7 mouse cellular contexts compared by ENCODE assay signal in the genomic region with DNA sequence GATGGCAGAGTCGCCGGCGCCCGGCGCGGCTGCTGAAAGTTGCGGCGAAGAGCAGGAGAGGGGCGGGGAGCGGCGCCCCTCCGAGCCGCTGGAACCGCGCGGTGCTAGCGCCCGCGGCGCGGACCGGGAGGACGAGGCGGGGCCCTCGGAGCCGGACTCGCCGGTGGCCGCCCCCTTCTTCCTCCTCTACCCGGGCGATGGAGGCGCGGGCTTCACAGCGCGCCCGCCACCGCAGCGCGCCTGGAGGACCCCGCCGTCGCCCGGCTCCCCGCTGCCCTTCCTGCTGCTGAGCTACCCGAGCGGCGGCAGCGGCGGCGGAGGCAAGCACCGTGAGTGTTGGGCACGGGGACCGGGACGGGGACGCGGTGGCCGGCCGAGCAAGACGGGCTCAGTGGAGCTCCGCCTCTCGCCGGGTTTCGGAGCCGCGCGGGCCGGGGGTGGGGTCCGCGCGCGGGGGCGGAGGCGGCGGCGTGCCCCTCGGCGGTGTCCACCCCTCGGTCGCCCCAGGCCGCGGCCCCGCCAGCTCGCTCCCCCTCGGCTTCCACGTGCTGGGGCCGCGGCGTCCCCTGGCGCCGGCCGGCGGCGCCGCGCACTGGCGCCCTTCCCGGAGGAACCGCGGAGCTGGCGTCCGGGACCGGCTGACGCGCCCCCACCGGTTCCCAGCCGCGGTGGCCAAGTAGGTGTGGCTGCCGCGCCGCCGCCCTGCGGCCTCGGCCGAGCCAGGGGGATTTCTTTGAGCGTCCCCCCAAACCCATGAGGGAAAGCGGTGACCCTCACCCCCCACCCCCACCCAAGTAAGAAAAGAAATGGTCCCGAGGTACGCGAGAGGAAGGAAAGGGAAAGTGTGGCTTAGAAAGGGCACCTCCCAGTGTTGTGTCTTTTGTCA. TPM values are rescaled to one million over a fixed set of nuclear protein-coding genes. Genes with fewer than 3 reads are reported as not detected.
DNase-seq lines count a peak whose midpoint lies in the region; ATAC-seq and TF ChIP-seq lines count a peak whose summit lies in the region.

No protein-coding gene starts in this region.

- peak overlapping the region; percentile 93 for H3K27ac ChIP-seq in hindbrain, embryonic 13.5 days
- peak overlapping the region; percentile 73 for H3K27ac ChIP-seq in small intestine, adult 2 months (ENCODE audit: insufficient read depth, low read depth, low read length)

- peak; percentile 78 for ATAC-seq in hindbrain, embryonic 13.5 days (ENCODE audit: low FRiP score)
- ATAC-seq in megakaryocyte-erythroid progenitor cell, adult 5-6 weeks (replicated peaks; ENCODE audit: low FRiP score, low TSS enrichment, poor library complexity, severe bottlenecking) = 0 out of 2 replicates have a peak, but pooled peaks have one; percentile 17

- peak overlapping the region; percentile 73 for H3K4me2 ChIP-seq in hindbrain, embryonic 13.5 days

- no peaks in the 10 kb centered on the region for H3K27me3 ChIP-seq in hindbrain, embryonic 13.5 days
- no peaks in the 10 kb centered on the region for H3K27me3 ChIP-seq in small intestine, adult 2 months (ENCODE audit: control insufficient read depth, insufficient read depth, low read length)

- under 1% methylated on average over 95 of the region's 119 CpGs for WGBS in hindbrain, embryonic 13.5 days
- WGBS in small intestine, adult 2 months = under 1% methylated on average over 118 of the region's 119 CpGs

- H3K9me3 ChIP-seq in hindbrain, embryonic 13.5 days = no peaks in the 10 kb centered on the region

- H3K36me3 ChIP-seq in hindbrain, embryonic 13.5 days = peaks cover 4% of the 10 kb centered on the region; the same call in 1 of the 2 replicates
- no peaks in the 10 kb centered on the region for H3K36me3 ChIP-seq in small intestine, adult 2 months (ENCODE audit: control insufficient read depth, insufficient read depth, low read length)

- peaks cover 17% of the 10 kb centered on the region for H3K4me1 ChIP-seq in hindbrain, embryonic 13.5 days (replicated peaks)
- H3K4me1 ChIP-seq in small intestine, adult 2 months (ENCODE audit: control insufficient read depth, insufficient read depth, insufficient read length, low read length) = no peaks in the 10 kb centered on the region; the same call in 1 of the 2 replicates

- H3K4me3 ChIP-seq in hindbrain, embryonic 13.5 days = peak overlapping the region; percentile 84
- H3K4me3 ChIP-seq in small intestine, adult 2 months (ENCODE audit: low read depth, low read length) = peak overlapping the region; percentile 98

- peak overlapping the region; percentile 91 for H3K9ac ChIP-seq in hindbrain, embryonic 13.5 days

- peak; percentile 82 for DNase-seq in R1 (ENCODE audit: low read depth, low spot score)
- peak; percentile 59 for DNase-seq in cerebellum, adult 9-10 months
- DNase-seq in forelimb bud, embryonic 11.5 days (ENCODE audit: low read depth, low spot score) = peak; percentile 36
- DNase-seq in left cerebral cortex, postnatal 36 days (ENCODE audit: low spot score in 2 of 2) = peak; percentile 66 to 75

- TF ChIP-seq CTCF in small intestine, adult 2 months (IDR thresholded peaks at IDR 0.05; ENCODE audit: extremely low read depth, insufficient read length, insufficient replicate concordance, low read depth, low read length) = no peak

- intact Hi-C loops in left cerebral cortex, postnatal 36 days (cut with DNase I) = loop anchor here (2.0 kb wide), 1 partner anchor 17 kb away; no protein-coding TSS in a partner anchor

- no peak for TF ChIP-seq POLR2A in small intestine, adult 2 months (IDR thresholded peaks at IDR 0.05; ENCODE audit: low read depth, low read length)

RNA-seq across cellular contexts. Expression of gene Rufy3, which starts 0.6 kb away (rescaled TPM):
- 299 and 313 TPM in 2 replicates for polyA plus RNA-seq in hindbrain, embryonic 13.5 days (2015; fragmentation: Nextera tagmentation; extraction: Ambion mirVana)
- total RNA-seq in left cerebral cortex, postnatal 36 days (2021) = 100 to 1,000 TPM; 170 to 191 TPM
- 3.8 and 11.4 TPM in 2 replicates for total RNA-seq in megakaryocyte-erythroid progenitor cell, adult 5-6 weeks (2014; fragmentation: Nextera tagmentation)
- total RNA-seq in megakaryocyte-erythroid progenitor cell, adult 5-6 weeks (2017) = 6.2 and 12.3 TPM in 2 replicates
- polyA plus RNA-seq in small intestine, adult 2 months (2012; rRNA removed) = 3.1 and 6.4 TPM in 2 replicates

RNA-seq across cellular contexts. Expression of gene Utp3, which starts 11.1 kb away (rescaled TPM):
- 57.0 and 57.5 TPM in 2 replicates for polyA plus RNA-seq in hindbrain, embryonic 13.5 days (2015; fragmentation: Nextera tagmentation; extraction: Ambion mirVana)
- total RNA-seq in left cerebral cortex, postnatal 36 days (2021) = 10 to 100 TPM; 24.5 to 25.1 TPM
- 59.1 and 76.3 TPM in 2 replicates for total RNA-seq in megakaryocyte-erythroid progenitor cell, adult 5-6 weeks (2014; fragmentation: Nextera tagmentation)
- total RNA-seq in megakaryocyte-erythroid progenitor cell, adult 5-6 weeks (2017) = 70.4 and 72.5 TPM in 2 replicates
- 4.2 and 6.6 TPM in 2 replicates for polyA plus RNA-seq in small intestine, adult 2 months (2012; rRNA removed)

RNA-seq across cellular contexts. Expression of gene Jchain, which starts 37.7 kb away (rescaled TPM):
- 0.23 and 0.38 TPM in 2 replicates for polyA plus RNA-seq in hindbrain, embryonic 13.5 days (2015; fragmentation: Nextera tagmentation; extraction: Ambion mirVana)
- total RNA-seq in left cerebral cortex, postnatal 36 days (2021) = under 1 TPM; 0.30 to 0.50 TPM
- not detected in 2 replicates for total RNA-seq in megakaryocyte-erythroid progenitor cell, adult 5-6 weeks (2014; fragmentation: Nextera tagmentation)
- total RNA-seq in megakaryocyte-erythroid progenitor cell, adult 5-6 weeks (2017) = 1.9 TPM in 1 of 2 replicates, not detected in the other
- 1,015 and 1,726 TPM in 2 replicates for polyA plus RNA-seq in small intestine, adult 2 months (2012; rRNA removed)

Comparison
In these comparisons a context has a peak if more than half of its experiments do, and no peak if none do; other contexts are left out.
1. Peak in every context shown above with its lines: DNase-seq, ATAC-seq, H3K4me3 ChIP-seq and H3K27ac ChIP-seq.
2. RNA of gene Rufy3, which starts 0.6 kb away (total RNA-seq): 170 to 191 TPM in left cerebral cortex, postnatal 36 days; 3.8 to 12.3 TPM in megakaryocyte-erythroid progenitor cell, adult 5-6 weeks; every median in the first group is over 10 times any median in the second.